Mouse (Mus musculus) A20 (cell line): ENCODE measurements at regions not wholly inside any gene's neighbourhood (a gene's known extent, or its start where the extent isn't known, plus 50 kb on each side); places are given as distances from the start of the nearest gene placed in this dataset.
A peak's percentile ranks its signal among the peaks of the same experiment; 100 is the strongest.

Experiments
- DNase-seq: peaks from one replicate; pipeline ENCODE4 v3.0.0-alpha.2; 2011; ENCODE audit warnings: low read depth, low spot score

- DNase-seq: no peak
Observed at GRCm38 (mm10) chr9:46636261-46637010, 316.6 kb upstream of the 4931429L15Rik start.

GRCm38 (mm10) chr9:46633952-46634351, 314.2 kb upstream of the 4931429L15Rik start:
- peak; percentile 19 for DNase-seq

- DNase-seq: no peak
Observed at GRCm38 (mm10) chr9:46632576-46632975, 312.8 kb upstream of the 4931429L15Rik start.

- DNase-seq: no peak
Observed at GRCm38 (mm10) chr9:46622255-46622654, 302.5 kb upstream of the 4931429L15Rik start.

- DNase-seq: peak; percentile 3
Observed at GRCm38 (mm10) chr9:46621851-46622250, 302.1 kb upstream of the 4931429L15Rik start.

GRCm38 (mm10) chr9:46610101-46611005, 290.6 kb upstream of the 4931429L15Rik start:
- no peak for DNase-seq

GRCm38 (mm10) chr9:46608695-46609094, 288.9 kb upstream of the 4931429L15Rik start:
- DNase-seq: no peak

- DNase-seq: no peak
Observed at GRCm38 (mm10) chr9:46600803-46601202, 281.0 kb upstream of the 4931429L15Rik start.

- no peak for DNase-seq
Observed at GRCm38 (mm10) chr9:46599931-46600708, 280.3 kb upstream of the 4931429L15Rik start.

- DNase-seq: no peak
Observed at GRCm38 (mm10) chr9:46598518-46598917, 278.7 kb upstream of the 4931429L15Rik start.

GRCm38 (mm10) chr9:46593444-46593843, 273.7 kb upstream of the 4931429L15Rik start:
- DNase-seq: no peak

- no peak for DNase-seq
Observed at GRCm38 (mm10) chr9:46592908-46593307, 273.1 kb upstream of the 4931429L15Rik start.

- DNase-seq: no peak
Observed at GRCm38 (mm10) chr9:46586818-46587217, 267.0 kb upstream of the 4931429L15Rik start.

- no peak for DNase-seq
Observed at GRCm38 (mm10) chr9:46581844-46582243, 262.1 kb upstream of the 4931429L15Rik start.

- DNase-seq: no peak
Observed at GRCm38 (mm10) chr9:46562301-46562700, 242.5 kb upstream of the 4931429L15Rik start.

GRCm38 (mm10) chr9:46558481-46558880, 238.7 kb upstream of the 4931429L15Rik start:
- no peak for DNase-seq

GRCm38 (mm10) chr9:46557781-46558180, 238.0 kb upstream of the 4931429L15Rik start:
- DNase-seq: no peak

GRCm38 (mm10) chr9:46555156-46555555, 235.4 kb upstream of the 4931429L15Rik start:
- no peak for DNase-seq

GRCm38 (mm10) chr9:46554586-46555152, 234.9 kb upstream of the 4931429L15Rik start:
- DNase-seq: no peak

GRCm38 (mm10) chr9:46549416-46549815, 229.6 kb upstream of the 4931429L15Rik start:
- no peak for DNase-seq

GRCm38 (mm10) chr9:46544326-46544725, 224.5 kb upstream of the 4931429L15Rik start:
- no peak for DNase-seq
